Comparison of ENCODE assay signal across 22 mouse cellular contexts in the genomic region with DNA sequence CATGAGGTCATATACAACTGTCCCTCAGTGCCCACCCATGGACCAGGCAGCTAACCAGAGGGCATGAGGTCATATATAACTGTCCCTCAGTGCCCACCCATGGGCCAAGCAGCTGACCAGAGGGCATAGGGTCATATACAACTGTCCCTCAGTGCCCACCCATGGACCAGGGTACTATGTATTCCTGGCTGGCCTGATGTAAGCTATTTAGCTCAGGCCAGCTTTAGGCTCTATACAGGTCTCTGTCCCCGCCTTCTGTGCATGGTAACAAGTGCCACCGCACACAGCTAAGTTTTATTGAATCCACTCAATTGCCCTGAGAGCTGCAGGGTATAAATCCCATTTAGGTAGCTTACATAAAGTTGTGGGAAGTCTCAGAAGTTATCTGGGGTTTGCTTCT. TPM values are rescaled to one million over a fixed set of nuclear protein-coding genes. Genes with fewer than 3 reads are reported as not detected.
DNase-seq lines count a peak whose midpoint lies in the region; ATAC-seq lines count a peak whose summit lies in the region.
"Had no signal": no experiment of that assay in that cellular context is flagged by ENCODE, and none has a peak within 500 bp of the region (broad histone marks: within the 10 kb centered on the region; RNA-seq: fewer than 3 reads in every experiment).

No protein-coding gene starts in this region.

- H3K4me1 ChIP-seq in forebrain, embryonic 13.5 days: peaks cover 13% of the 10 kb centered on the region; the same call in 1 of the 2 replicates
- H3K4me1 ChIP-seq in forebrain, embryonic 10.5 days: peaks cover 15% of the 10 kb centered on the region
- H3K4me1 ChIP-seq in heart, embryonic 16.5 days (ENCODE audit: control insufficient read depth, insufficient read depth, low read length): peaks cover 34% of the 10 kb centered on the region
- peaks cover 4% of the 10 kb centered on the region; the same call in 1 of the 2 replicates for H3K4me1 ChIP-seq in midbrain, embryonic 11.5 days (ENCODE audit: control insufficient read depth, insufficient read depth, low read length)
- peaks cover 5% of the 10 kb centered on the region for H3K4me1 ChIP-seq in midbrain, embryonic 16.5 days (ENCODE audit: control insufficient read depth, insufficient read depth, low read length)
- H3K4me1 ChIP-seq in hindbrain, embryonic 16.5 days (ENCODE audit: control insufficient read depth, insufficient read depth, low read depth, low read length): no peaks in the 10 kb centered on the region
- H3K4me1 ChIP-seq: liver, embryonic 15.5 days had no signal

- H3K9ac ChIP-seq in forebrain, embryonic 13.5 days: no peak overlapping the region
- no peak overlapping the region for H3K9ac ChIP-seq in heart, embryonic 16.5 days (ENCODE audit: low read length)
- no peak overlapping the region for H3K9ac ChIP-seq in midbrain, embryonic 11.5 days (ENCODE audit: low read length)
- no peak overlapping the region for H3K9ac ChIP-seq in midbrain, embryonic 16.5 days (ENCODE audit: low read depth, low read length)
- no peak overlapping the region for H3K9ac ChIP-seq in hindbrain, embryonic 16.5 days (ENCODE audit: low read depth, low read length)
- H3K9ac ChIP-seq: embryonic facial prominence, embryonic 13.5 days; heart, embryonic 13.5 days; hindbrain, embryonic 15.5 days; liver, embryonic 15.5 days; neural tube, embryonic 13.5 days had no signal

- WGBS in forebrain, embryonic 13.5 days: 92% methylated on average over 2 of the region's 2 CpGs
- 98% methylated on average over 2 of the region's 2 CpGs for WGBS in forebrain, embryonic 10.5 days
- WGBS in heart, embryonic 16.5 days: 89% methylated on average over 2 of the region's 2 CpGs
- 95% methylated on average over 2 of the region's 2 CpGs for whole genome bisulfite sequencing in midbrain, embryonic 11.5 days
- WGBS in midbrain, embryonic 16.5 days: 96% methylated on average over 2 of the region's 2 CpGs
- WGBS in hindbrain, embryonic 16.5 days: 96% methylated on average over 2 of the region's 2 CpGs

- H3K9me3 ChIP-seq in forebrain, embryonic 13.5 days (replicated peaks): no peaks in the 10 kb centered on the region
- no peaks in the 10 kb centered on the region for H3K9me3 ChIP-seq in forebrain, embryonic 10.5 days
- H3K9me3 ChIP-seq in heart, embryonic 16.5 days (replicated peaks; ENCODE audit: control insufficient read depth, low read length): no peaks in the 10 kb centered on the region
- H3K9me3 ChIP-seq in midbrain, embryonic 11.5 days (ENCODE audit: control insufficient read depth, low read length): no peaks in the 10 kb centered on the region
- H3K9me3 ChIP-seq in midbrain, embryonic 16.5 days (replicated peaks; ENCODE audit: control insufficient read depth, low read length, poor library complexity, severe bottlenecking): no peaks in the 10 kb centered on the region
- H3K9me3 ChIP-seq in hindbrain, embryonic 16.5 days (ENCODE audit: control insufficient read depth, low read length): no peaks in the 10 kb centered on the region
- H3K9me3 ChIP-seq: embryonic facial prominence, embryonic 13.5 days; G1E; heart, embryonic 13.5 days; hindbrain, embryonic 15.5 days; liver, embryonic 15.5 days; neural tube, embryonic 13.5 days had no signal

- no peaks in the 10 kb centered on the region for H3K27me3 ChIP-seq in forebrain, embryonic 13.5 days
- H3K27me3 ChIP-seq in forebrain, embryonic 10.5 days (ENCODE audit: poor library complexity, severe bottlenecking): no peaks in the 10 kb centered on the region
- H3K27me3 ChIP-seq in heart, embryonic 16.5 days (ENCODE audit: control insufficient read depth, insufficient read depth, low read length): no peaks in the 10 kb centered on the region
- H3K27me3 ChIP-seq in midbrain, embryonic 11.5 days (ENCODE audit: control insufficient read depth, insufficient read depth, low read length): no peaks in the 10 kb centered on the region
- no peaks in the 10 kb centered on the region for H3K27me3 ChIP-seq in midbrain, embryonic 16.5 days (ENCODE audit: control insufficient read depth, insufficient read depth, low read depth, low read length)
- H3K27me3 ChIP-seq in hindbrain, embryonic 16.5 days (replicated peaks; ENCODE audit: control insufficient read depth, insufficient read depth, low read length): no peaks in the 10 kb centered on the region
- H3K27me3 ChIP-seq: embryonic facial prominence, embryonic 13.5 days; heart, embryonic 13.5 days; hindbrain, embryonic 15.5 days; neural tube, embryonic 13.5 days had no signal

- H3K4me3 ChIP-seq in forebrain, embryonic 13.5 days: no peak overlapping the region
- no peak overlapping the region for H3K4me3 ChIP-seq in forebrain, embryonic 10.5 days
- H3K4me3 ChIP-seq in heart, embryonic 16.5 days (ENCODE audit: low read length): no peak overlapping the region
- no peak overlapping the region for H3K4me3 ChIP-seq in midbrain, embryonic 11.5 days (ENCODE audit: low read depth, low read length)
- no peak overlapping the region for H3K4me3 ChIP-seq in midbrain, embryonic 16.5 days (ENCODE audit: low read depth, low read length)
- H3K4me3 ChIP-seq in hindbrain, embryonic 16.5 days (ENCODE audit: low read length): no peak overlapping the region
- H3K4me3 ChIP-seq: embryonic facial prominence, embryonic 13.5 days; heart, embryonic 13.5 days; hindbrain, embryonic 15.5 days; layer of hippocampus, adult 2 months; liver, embryonic 15.5 days; neural tube, embryonic 13.5 days had no signal

- no peak overlapping the region for H3K27ac ChIP-seq in forebrain, embryonic 13.5 days
- no peak overlapping the region for H3K27ac ChIP-seq in forebrain, embryonic 10.5 days
- no peak overlapping the region for H3K27ac ChIP-seq in heart, embryonic 16.5 days (ENCODE audit: low read length)
- H3K27ac ChIP-seq in midbrain, embryonic 11.5 days (ENCODE audit: low read depth, low read length): no peak overlapping the region
- no peak overlapping the region for H3K27ac ChIP-seq in midbrain, embryonic 16.5 days (ENCODE audit: low read length)
- H3K27ac ChIP-seq in hindbrain, embryonic 16.5 days (ENCODE audit: low read depth, low read length): no peak overlapping the region
- H3K27ac ChIP-seq: embryonic facial prominence, embryonic 13.5 days; heart, embryonic 13.5 days; hindbrain, embryonic 15.5 days; layer of hippocampus, adult 2 months; liver, embryonic 15.5 days; neural tube, embryonic 13.5 days had no signal

- 0 out of 2 replicates have a peak, but pooled peaks have one; percentile 48 for ATAC-seq in forebrain, embryonic 13.5 days
- ATAC-seq in heart, embryonic 16.5 days (replicated peaks; ENCODE audit: extremely low read depth, insufficient read depth, low FRiP score): peak; percentile 45; the same call in 1 of the 2 replicates
- peak; percentile 61; the same call in 1 of the 2 replicates for ATAC-seq in midbrain, embryonic 11.5 days (ENCODE audit: low FRiP score)
- no peak for ATAC-seq in midbrain, embryonic 16.5 days
- ATAC-seq in hindbrain, embryonic 16.5 days: peak; percentile 24; the same call in 1 of the 2 replicates
- ATAC-seq: activated CD4-positive, CD25-positive, alpha-beta regulatory T cell, adult 4 months had no signal

- intact Hi-C loops in heart, postnatal 14 days (cut with DNase I): no loop called here

- H3K36me3 ChIP-seq in forebrain, embryonic 13.5 days (ENCODE audit: poor library complexity, severe bottlenecking): no peaks in the 10 kb centered on the region; the same call in 1 of the 2 replicates
- peaks cover 24% of the 10 kb centered on the region for H3K36me3 ChIP-seq in forebrain, embryonic 10.5 days (replicated peaks)
- H3K36me3 ChIP-seq in heart, embryonic 16.5 days (ENCODE audit: control insufficient read depth, insufficient read depth): no peaks in the 10 kb centered on the region
- no peaks in the 10 kb centered on the region for H3K36me3 ChIP-seq in midbrain, embryonic 11.5 days (ENCODE audit: control insufficient read depth, insufficient read depth, low read length)
- H3K36me3 ChIP-seq in midbrain, embryonic 16.5 days (ENCODE audit: control insufficient read depth, insufficient read depth, low read length): no peaks in the 10 kb centered on the region
- no peaks in the 10 kb centered on the region for H3K36me3 ChIP-seq in hindbrain, embryonic 16.5 days (ENCODE audit: control insufficient read depth, insufficient read depth, low read length)
- H3K36me3 ChIP-seq: hindbrain, embryonic 15.5 days; liver, embryonic 15.5 days; neural tube, embryonic 13.5 days had no signal

- DNase-seq in forebrain, embryonic 10.5 days (ENCODE audit: extremely low spot score, low spot score): no peak
- no peak for DNase-seq in heart, postnatal 14 days
- DNase-seq in midbrain, embryonic 11.5 days (ENCODE audit: low spot score, missing footprints): no peak
- DNase-seq: adrenal gland, postnatal 14 days; cerebellum, postnatal 10 days; kidney, adult 18-20 months; kidney, postnatal 14 days; layer of hippocampus, postnatal 36 days; lung, postnatal 10 days; thymus, postnatal 36 days had no signal

- no peak overlapping the region for H3K4me2 ChIP-seq in forebrain, embryonic 13.5 days
- no peak overlapping the region for H3K4me2 ChIP-seq in heart, embryonic 16.5 days (ENCODE audit: low read depth, low read length)
- no peak overlapping the region for H3K4me2 ChIP-seq in midbrain, embryonic 11.5 days
- no peak overlapping the region for H3K4me2 ChIP-seq in midbrain, embryonic 16.5 days (ENCODE audit: low read length)
- H3K4me2 ChIP-seq in hindbrain, embryonic 16.5 days (ENCODE audit: low read length): no peak overlapping the region
- H3K4me2 ChIP-seq: embryonic facial prominence, embryonic 13.5 days; heart, embryonic 13.5 days; hindbrain, embryonic 15.5 days; liver, embryonic 15.5 days; neural tube, embryonic 13.5 days had no signal

RNA-seq across cellular contexts. Expression of gene Dcbld2, which starts 7.3 kb away (rescaled TPM):
- 5.4 and 6.1 TPM in 2 replicates for polyA plus RNA-seq in forebrain, embryonic 13.5 days (2015; fragmentation: Nextera tagmentation; extraction: Ambion mirVana)
- 7.4 and 8.5 TPM in 2 replicates for polyA plus RNA-seq in forebrain, embryonic 10.5 days (2016; fragmentation: Nextera tagmentation; extraction: Ambion mirVana)
- polyA plus RNA-seq in heart, embryonic 16.5 days (2015; fragmentation: Nextera tagmentation; extraction: Ambion mirVana): 7.5 and 8.6 TPM in 2 replicates
- 10 to 100 TPM; 21.7 to 23.5 TPM for total RNA-seq in heart, postnatal 14 days (2021)
- 10.0 and 11.5 TPM in 2 replicates for polyA plus RNA-seq in midbrain, embryonic 11.5 days (2014; fragmentation: Nextera tagmentation; extraction: Ambion mirVana)
- polyA plus RNA-seq in midbrain, embryonic 16.5 days (2015; fragmentation: Nextera tagmentation; extraction: Ambion mirVana): 5.5 and 5.9 TPM in 2 replicates
- polyA plus RNA-seq in hindbrain, embryonic 16.5 days (2015; fragmentation: Nextera tagmentation; extraction: Ambion mirVana): 4.9 and 5.4 TPM in 2 replicates
